Mouse (Mus musculus): ENCODE results near the gene Snx8. TPM values are rescaled to one million over a fixed set of nuclear protein-coding genes. Genes with fewer than 3 reads are reported as not detected.
A peak's percentile ranks its signal among the peaks of the same experiment; 100 is the strongest.
"Not testable (repeated sequence)": the region's sequence is repeated elsewhere in the genome, so short reads cannot be mapped to it uniquely, and the experiment has no call there.

The Snx8 gene
- polyA plus RNA-seq, 1 experiment from 2014 or later = 19.3 TPM

GRCm38 (mm10) chr5:140374226-140374625 lies 14.8 kb downstream of the Snx8 start:
- H3K36me3 ChIP-seq (ENCODE audit: control insufficient read depth, insufficient read depth, low read length) = no peaks in the 10 kb centered on the region
- no peak overlapping the region for H3K27ac ChIP-seq (ENCODE audit: low read length)
- no peak for ATAC-seq (ENCODE audit: insufficient read depth, low FRiP score)
- no peak overlapping the region for H3K4me3 ChIP-seq (replicated peaks; ENCODE audit: low read length)
- 59% methylated on average over 3 of the region's 3 CpGs for WGBS
- no peaks in the 10 kb centered on the region for H3K9me3 ChIP-seq (replicated peaks; ENCODE audit: control insufficient read depth, low read length)
- no peaks in the 10 kb centered on the region for H3K27me3 ChIP-seq (ENCODE audit: control insufficient read depth, insufficient read depth, low read length)
- no peak overlapping the region for H3K4me2 ChIP-seq (ENCODE audit: low read depth, low read length)
- no peaks in the 10 kb centered on the region for H3K4me1 ChIP-seq (ENCODE audit: control insufficient read depth, insufficient read depth, low read length)
- H3K9ac ChIP-seq (ENCODE audit: low read length) = no peak overlapping the region

GRCm38 (mm10) chr5:140373711-140374110 lies 15.4 kb downstream of the Snx8 start:
- no peaks in the 10 kb centered on the region for H3K4me1 ChIP-seq (ENCODE audit: control insufficient read depth, insufficient read depth, low read length)
- H3K27me3 ChIP-seq (ENCODE audit: control insufficient read depth, insufficient read depth, low read length) = no peaks in the 10 kb centered on the region
- 69% methylated on average over 2 of the region's 2 CpGs for WGBS
- no peak for ATAC-seq (ENCODE audit: insufficient read depth, low FRiP score)
- no peaks in the 10 kb centered on the region for H3K36me3 ChIP-seq (ENCODE audit: control insufficient read depth, insufficient read depth, low read length)
- no peak overlapping the region for H3K4me3 ChIP-seq (replicated peaks; ENCODE audit: low read length)
- H3K9me3 ChIP-seq (replicated peaks; ENCODE audit: control insufficient read depth, low read length) = no peaks in the 10 kb centered on the region
- no peak overlapping the region for H3K4me2 ChIP-seq (ENCODE audit: low read depth, low read length)
- H3K9ac ChIP-seq (ENCODE audit: low read length) = no peak overlapping the region
- H3K27ac ChIP-seq (ENCODE audit: low read length) = no peak overlapping the region

GRCm38 (mm10) chr5:140371671-140372070 lies 17.4 kb downstream of the Snx8 start:
- Histone ChIP-seq H3K36me3 (ENCODE audit: control insufficient read depth, insufficient read depth, low read length) (no peaks in the 10 kb centered on the region), H3K4me3 (replicated peaks; ENCODE audit: low read length) (no peak overlapping the region), H3K27me3 (ENCODE audit: control insufficient read depth, insufficient read depth, low read length) (no peaks in the 10 kb centered on the region), H3K27ac (ENCODE audit: low read length) (no peak overlapping the region), H3K9ac (ENCODE audit: low read length) (no peak overlapping the region), H3K4me2 (ENCODE audit: low read depth, low read length) (no peak overlapping the region), H3K9me3 (replicated peaks; ENCODE audit: control insufficient read depth, low read length) (no peaks in the 10 kb centered on the region), H3K4me1 (ENCODE audit: control insufficient read depth, insufficient read depth, low read length) (0 out of 2 replicates have a peak, but pooled peaks cover 2% of the 10 kb centered on the region)
- no peak for ATAC-seq (ENCODE audit: insufficient read depth, low FRiP score)
- WGBS = 90% methylated on average over 3 of the region's 3 CpGs

- H3K9me3 ChIP-seq (replicated peaks; ENCODE audit: control insufficient read depth, low read length) = no peaks in the 10 kb centered on the region
- 0 out of 2 replicates have a peak, but pooled peaks cover 2% of the 10 kb centered on the region for H3K4me1 ChIP-seq (ENCODE audit: control insufficient read depth, insufficient read depth, low read length)
- no peak overlapping the region for H3K4me2 ChIP-seq (ENCODE audit: low read depth, low read length)
- H3K27ac ChIP-seq (ENCODE audit: low read length) = peak overlapping the region; percentile 55
- no peaks in the 10 kb centered on the region for H3K36me3 ChIP-seq (ENCODE audit: control insufficient read depth, insufficient read depth, low read length)
- H3K4me3 ChIP-seq (replicated peaks; ENCODE audit: low read length) = no peak overlapping the region
- 58% methylated on average over 6 of the region's 6 CpGs for WGBS
- H3K9ac ChIP-seq (ENCODE audit: low read length) = peak overlapping the region; percentile 48; the same call in 1 of the 2 replicates
- no peaks in the 10 kb centered on the region for H3K27me3 ChIP-seq (ENCODE audit: control insufficient read depth, insufficient read depth, low read length)
- ATAC-seq (ENCODE audit: insufficient read depth, low FRiP score) = no peak
Measured at GRCm38 (mm10) chr5:140370446-140371254, 18.4 kb downstream of the Snx8 start.

- Histone ChIP-seq H3K27me3 (ENCODE audit: control insufficient read depth, insufficient read depth, low read length) (no peaks in the 10 kb centered on the region), H3K4me1 (ENCODE audit: control insufficient read depth, insufficient read depth, low read length) (0 out of 2 replicates have a peak, but pooled peaks cover 2% of the 10 kb centered on the region), H3K4me2 (ENCODE audit: low read depth, low read length) (no peak overlapping the region), H3K27ac (ENCODE audit: low read length) (no peak overlapping the region), H3K9ac (ENCODE audit: low read length) (no peak overlapping the region), H3K36me3 (ENCODE audit: control insufficient read depth, insufficient read depth, low read length) (no peaks in the 10 kb centered on the region), H3K9me3 (replicated peaks; ENCODE audit: control insufficient read depth, low read length) (no peaks in the 10 kb centered on the region), H3K4me3 (replicated peaks; ENCODE audit: low read length) (no peak overlapping the region)
- WGBS = 68% methylated on average over 2 of the region's 2 CpGs
- no peak for ATAC-seq (ENCODE audit: insufficient read depth, low FRiP score)
Measured at GRCm38 (mm10) chr5:140369466-140369865, 19.6 kb downstream of the Snx8 start.

GRCm38 (mm10) chr5:140368926-140369325 lies 20.1 kb downstream of the Snx8 start:
- H3K4me3 ChIP-seq (replicated peaks; ENCODE audit: low read length) = no peak overlapping the region
- H3K27ac ChIP-seq (ENCODE audit: low read length) = no peak overlapping the region
- WGBS = 87% methylated on average over 4 of the region's 4 CpGs
- H3K27me3 ChIP-seq (ENCODE audit: control insufficient read depth, insufficient read depth, low read length) = no peaks in the 10 kb centered on the region
- no peak for ATAC-seq (ENCODE audit: insufficient read depth, low FRiP score)
- H3K4me2 ChIP-seq (ENCODE audit: low read depth, low read length) = no peak overlapping the region
- no peak overlapping the region for H3K9ac ChIP-seq (ENCODE audit: low read length)
- H3K4me1 ChIP-seq (ENCODE audit: control insufficient read depth, insufficient read depth, low read length) = 0 out of 2 replicates have a peak, but pooled peaks cover 2% of the 10 kb centered on the region
- H3K36me3 ChIP-seq (ENCODE audit: control insufficient read depth, insufficient read depth, low read length) = no peaks in the 10 kb centered on the region
- H3K9me3 ChIP-seq (replicated peaks; ENCODE audit: control insufficient read depth, low read length) = no peaks in the 10 kb centered on the region

GRCm38 (mm10) chr5:140368126-140368525 lies 20.9 kb downstream of the Snx8 start:
- not testable (repeated sequence) for H3K4me3 ChIP-seq (replicated peaks; ENCODE audit: low read length); H3K4me1 ChIP-seq (ENCODE audit: control insufficient read depth, insufficient read depth, low read length); H3K27me3 ChIP-seq (ENCODE audit: control insufficient read depth, insufficient read depth, low read length); H3K36me3 ChIP-seq (ENCODE audit: control insufficient read depth, insufficient read depth, low read length); H3K9ac ChIP-seq (ENCODE audit: low read length); ATAC-seq (ENCODE audit: insufficient read depth, low FRiP score); H3K9me3 ChIP-seq (replicated peaks; ENCODE audit: control insufficient read depth, low read length); H3K4me2 ChIP-seq (ENCODE audit: low read depth, low read length); H3K27ac ChIP-seq (ENCODE audit: low read length)
- 89% methylated on average over 2 of the region's 2 CpGs for whole genome bisulfite sequencing

GRCm38 (mm10) chr5:140364415-140364814 lies 24.6 kb downstream of the Snx8 start:
- Histone ChIP-seq H3K9ac (ENCODE audit: low read length) (no peak overlapping the region), H3K4me1 (ENCODE audit: control insufficient read depth, insufficient read depth, low read length) (0 out of 2 replicates have a peak, but pooled peaks cover 2% of the 10 kb centered on the region), H3K4me2 (ENCODE audit: low read depth, low read length) (no peak overlapping the region), H3K27me3 (ENCODE audit: control insufficient read depth, insufficient read depth, low read length) (no peaks in the 10 kb centered on the region), H3K27ac (ENCODE audit: low read length) (no peak overlapping the region), H3K9me3 (replicated peaks; ENCODE audit: control insufficient read depth, low read length) (peaks cover 5% of the 10 kb centered on the region; the same call in 1 of the 2 replicates), H3K4me3 (replicated peaks; ENCODE audit: low read length) (no peak overlapping the region), H3K36me3 (ENCODE audit: control insufficient read depth, insufficient read depth, low read length) (no peaks in the 10 kb centered on the region)
- ATAC-seq (ENCODE audit: insufficient read depth, low FRiP score) = no peak
- WGBS = 69% methylated on average over 5 of the region's 5 CpGs

GRCm38 (mm10) chr5:140359930-140360674 lies 29.0 kb downstream of the Snx8 start:
- peaks cover 5% of the 10 kb centered on the region; the same call in 1 of the 2 replicates for H3K9me3 ChIP-seq (replicated peaks; ENCODE audit: control insufficient read depth, low read length)
- no peak overlapping the region for H3K9ac ChIP-seq (ENCODE audit: low read length)
- ATAC-seq (ENCODE audit: insufficient read depth, low FRiP score) = no peak
- H3K27me3 ChIP-seq (ENCODE audit: control insufficient read depth, insufficient read depth, low read length) = no peaks in the 10 kb centered on the region
- WGBS = 77% methylated on average over 14 of the region's 14 CpGs
- no peak overlapping the region for H3K4me2 ChIP-seq (ENCODE audit: low read depth, low read length)
- no peak overlapping the region for H3K4me3 ChIP-seq (replicated peaks; ENCODE audit: low read length)
- no peaks in the 10 kb centered on the region for H3K4me1 ChIP-seq (ENCODE audit: control insufficient read depth, insufficient read depth, low read length)
- no peaks in the 10 kb centered on the region for H3K36me3 ChIP-seq (ENCODE audit: control insufficient read depth, insufficient read depth, low read length)
- no peak overlapping the region for H3K27ac ChIP-seq (ENCODE audit: low read length)
